Mouse (Mus musculus): ENCODE results near the gene Il6st. TPM values are rescaled to one million over a fixed set of nuclear protein-coding genes. Genes with fewer than 3 reads are reported as not detected.

Il6st gene
- total RNA-seq, 1 experiment, result 55.2 TPM

- Histone ChIP-seq H3K4me1 (ENCODE audit: control insufficient read depth in 2 of 2, insufficient read depth in 2 of 2, low read length in 2 of 2, poor library complexity in 1 of 2) (no peaks in the 10 kb centered on the region), H3K9me3 (ENCODE audit: control insufficient read depth, insufficient read depth, low read depth, low read length) (no peaks in the 10 kb centered on the region), H3K36me3 (ENCODE audit: control insufficient read depth, insufficient read depth, low read length, poor library complexity, severe bottlenecking) (peaks cover 43% of the 10 kb centered on the region), H3K9ac (ENCODE audit: insufficient read depth, low read depth, low read length, poor library complexity, severe bottlenecking) (no peak overlapping the region), H3K27ac (ENCODE audit: insufficient read depth, low read depth, low read length, poor library complexity, severe bottlenecking) (no peak overlapping the region), H3K4me3 (ENCODE audit: insufficient read depth in 1 of 2, low read depth in 1 of 2, low read length in 2 of 2, poor library complexity in 1 of 2, severe bottlenecking in 1 of 2) (no peak overlapping the region)
- in situ Hi-C loops (cut with MboI; ENCODE audit: low sequenced_read_pairs in 2 of 2, unreplicated experiment in 2 of 2), result no loop called here
- no peak for DNase-seq (ENCODE audit: low read depth, low spot score)
- TF ChIP-seq CHD2 (IDR thresholded peaks at IDR 0.05; ENCODE audit: low read depth, low read length) (no peak), ZC3H11A (IDR thresholded peaks at IDR 0.05; ENCODE audit: borderline replicate concordance, low read depth, low read length) (no peak), HCFC1 (IDR thresholded peaks at IDR 0.05; ENCODE audit: borderline replicate concordance, insufficient read depth, low read length) (no peak), ZNF384 (IDR thresholded peaks at IDR 0.05; ENCODE audit: low read depth, low read length) (no peak), MAFK (IDR thresholded peaks at IDR 0.05; ENCODE audit: insufficient read depth, low read depth, low read length) (no peak)
Observed at GRCm38 (mm10) chr13:112483015-112483414, 19.1 kb downstream of the Il6st start.

- no peak overlapping the region for H3K27ac ChIP-seq (ENCODE audit: insufficient read depth, low read depth, low read length, poor library complexity, severe bottlenecking)
- no peaks in the 10 kb centered on the region for H3K4me1 ChIP-seq (ENCODE audit: control insufficient read depth in 2 of 2, insufficient read depth in 2 of 2, low read length in 2 of 2, poor library complexity in 1 of 2)
- no peak for TF ChIP-seq HCFC1 (IDR thresholded peaks at IDR 0.05; ENCODE audit: borderline replicate concordance, insufficient read depth, low read length)
- TF ChIP-seq ZC3H11A (IDR thresholded peaks at IDR 0.05; ENCODE audit: borderline replicate concordance, low read depth, low read length), result no peak
- TF ChIP-seq ZNF384 (IDR thresholded peaks at IDR 0.05; ENCODE audit: low read depth, low read length), result no peak
- no peak for TF ChIP-seq CHD2 (IDR thresholded peaks at IDR 0.05; ENCODE audit: low read depth, low read length)
- no peak for TF ChIP-seq MAFK (IDR thresholded peaks at IDR 0.05; ENCODE audit: insufficient read depth, low read depth, low read length)
- no peak overlapping the region for H3K4me3 ChIP-seq (ENCODE audit: insufficient read depth in 1 of 2, low read depth in 1 of 2, low read length in 2 of 2, poor library complexity in 1 of 2, severe bottlenecking in 1 of 2)
- H3K9me3 ChIP-seq (ENCODE audit: control insufficient read depth, insufficient read depth, low read depth, low read length), result no peaks in the 10 kb centered on the region
- DNase-seq (ENCODE audit: low read depth, low spot score), result no peak
- peaks cover 40% of the 10 kb centered on the region for H3K36me3 ChIP-seq (ENCODE audit: control insufficient read depth, insufficient read depth, low read length, poor library complexity, severe bottlenecking)
- no peak overlapping the region for H3K9ac ChIP-seq (ENCODE audit: insufficient read depth, low read depth, low read length, poor library complexity, severe bottlenecking)
- in situ Hi-C loops (cut with MboI; ENCODE audit: low sequenced_read_pairs in 2 of 2, unreplicated experiment in 2 of 2), result no loop called here
Observed at GRCm38 (mm10) chr13:112486236-112486635, 22.4 kb downstream of the Il6st start.

DNA sequence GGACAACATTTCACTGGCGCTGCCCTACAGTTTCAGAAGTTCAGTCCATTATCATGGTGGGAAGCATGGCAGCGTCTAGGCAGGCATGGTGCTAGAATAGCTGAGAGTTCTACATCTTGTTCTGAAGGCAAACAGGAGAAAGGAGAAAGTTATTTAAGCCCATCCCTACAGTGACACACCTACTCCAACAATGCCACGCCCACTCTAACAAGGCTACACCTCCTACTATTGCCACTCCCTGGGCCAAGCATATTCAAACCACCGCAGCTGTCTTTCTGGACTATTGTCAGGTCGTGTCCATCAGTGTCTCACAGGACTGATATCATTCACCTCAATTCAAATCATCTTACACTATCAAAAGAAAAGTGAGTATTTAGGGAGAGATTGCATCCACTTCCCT, 22.8 kb downstream of the Il6st start:
- no peaks in the 10 kb centered on the region for H3K4me1 ChIP-seq (ENCODE audit: control insufficient read depth in 2 of 2, insufficient read depth in 2 of 2, low read length in 2 of 2, poor library complexity in 1 of 2)
- H3K4me3 ChIP-seq (ENCODE audit: insufficient read depth in 1 of 2, low read depth in 1 of 2, low read length in 2 of 2, poor library complexity in 1 of 2, severe bottlenecking in 1 of 2), result no peak overlapping the region
- H3K9me3 ChIP-seq (ENCODE audit: control insufficient read depth, insufficient read depth, low read depth, low read length), result no peaks in the 10 kb centered on the region
- H3K27ac ChIP-seq (ENCODE audit: insufficient read depth, low read depth, low read length, poor library complexity, severe bottlenecking), result no peak overlapping the region
- DNase-seq (ENCODE audit: low read depth, low spot score), result no peak
- in situ Hi-C loops (cut with MboI; ENCODE audit: low sequenced_read_pairs in 2 of 2, unreplicated experiment in 2 of 2), result no loop called here
- peaks cover 41% of the 10 kb centered on the region for H3K36me3 ChIP-seq (ENCODE audit: control insufficient read depth, insufficient read depth, low read length, poor library complexity, severe bottlenecking)
- TF ChIP-seq ZNF384 (IDR thresholded peaks at IDR 0.05; ENCODE audit: low read depth, low read length) (no peak), CHD2 (IDR thresholded peaks at IDR 0.05; ENCODE audit: low read depth, low read length) (no peak), ZC3H11A (IDR thresholded peaks at IDR 0.05; ENCODE audit: borderline replicate concordance, low read depth, low read length) (no peak), MAFK (IDR thresholded peaks at IDR 0.05; ENCODE audit: insufficient read depth, low read depth, low read length) (no peak), HCFC1 (IDR thresholded peaks at IDR 0.05; ENCODE audit: borderline replicate concordance, insufficient read depth, low read length) (no peak)
- H3K9ac ChIP-seq (ENCODE audit: insufficient read depth, low read depth, low read length, poor library complexity, severe bottlenecking), result no peak overlapping the region

DNA sequence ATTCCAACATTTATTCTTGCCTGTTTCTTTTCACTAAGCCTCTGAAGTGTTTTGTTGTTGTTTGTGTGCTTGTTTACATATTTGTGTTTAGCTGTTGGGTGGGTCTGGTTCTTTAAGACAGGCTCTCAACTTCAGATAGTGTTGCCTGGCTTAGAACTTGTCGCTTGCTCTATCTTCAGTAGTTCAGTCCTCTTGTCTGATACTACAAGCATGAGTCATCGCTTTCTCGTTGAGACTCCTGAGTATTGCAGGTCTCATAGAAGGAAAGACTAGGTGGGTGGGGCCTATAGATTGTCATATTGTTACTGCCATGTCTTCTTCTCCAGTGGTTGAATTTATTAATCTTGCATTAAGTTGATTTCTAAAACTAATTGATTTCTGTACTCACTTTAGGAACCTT, 26.2 kb downstream of the Il6st start:
- DNase-seq (ENCODE audit: low read depth, low spot score), result no peak
- H3K9ac ChIP-seq (ENCODE audit: insufficient read depth, low read depth, low read length, poor library complexity, severe bottlenecking), result no peak overlapping the region
- H3K36me3 ChIP-seq (ENCODE audit: control insufficient read depth, insufficient read depth, low read length, poor library complexity, severe bottlenecking), result peaks cover 33% of the 10 kb centered on the region
- H3K27ac ChIP-seq (ENCODE audit: insufficient read depth, low read depth, low read length, poor library complexity, severe bottlenecking), result no peak overlapping the region
- no peak overlapping the region for H3K4me3 ChIP-seq (ENCODE audit: insufficient read depth in 1 of 2, low read depth in 1 of 2, low read length in 2 of 2, poor library complexity in 1 of 2, severe bottlenecking in 1 of 2)
- in situ Hi-C loops (cut with MboI; ENCODE audit: low sequenced_read_pairs in 2 of 2, unreplicated experiment in 2 of 2), result no loop called here
- H3K9me3 ChIP-seq (ENCODE audit: control insufficient read depth, insufficient read depth, low read depth, low read length), result no peaks in the 10 kb centered on the region
- TF ChIP-seq ZNF384 (IDR thresholded peaks at IDR 0.05; ENCODE audit: low read depth, low read length) (no peak), CHD2 (IDR thresholded peaks at IDR 0.05; ENCODE audit: low read depth, low read length) (no peak), HCFC1 (IDR thresholded peaks at IDR 0.05; ENCODE audit: borderline replicate concordance, insufficient read depth, low read length) (no peak), ZC3H11A (IDR thresholded peaks at IDR 0.05; ENCODE audit: borderline replicate concordance, low read depth, low read length) (no peak), MAFK (IDR thresholded peaks at IDR 0.05; ENCODE audit: insufficient read depth, low read depth, low read length) (no peak)
- peaks cover 0 to 2% of the 10 kb centered on the region in 2 experiments; a peak in 1 of 4 replicates for H3K4me1 ChIP-seq (ENCODE audit: control insufficient read depth in 2 of 2, insufficient read depth in 2 of 2, low read length in 2 of 2, poor library complexity in 1 of 2)

Measured in ES-E14 (cell line).